Mouse (Mus musculus) right cerebral cortex, adult 18-20 months (tissue): Measurements from ENCODE around the gene Mtpn.

ENCODE experiments used
- DNase-seq: peaks from one replicate; pipeline ENCODE4 v3.0.0; 2022; ENCODE audit warnings: mixed read lengths

The Mtpn gene

GRCm38 (mm10) chr6:35539304-35540009, at the start of gene Mtpn:
Gene Mtpn, minus strand, starts transcription at chr6:35539888.
- peak; percentile 99 for DNase-seq

- no peak for DNase-seq
These were observed 29.0 kb upstream of the Mtpn start for GRCm38 (mm10) chr6:35568731-35569130.

- DNase-seq, result peak; percentile 43
These were observed 28.1 kb upstream of the Mtpn start for GRCm38 (mm10) chr6:35567755-35568154.

- DNase-seq, result no peak
These were observed 20.3 kb upstream of the Mtpn start for GRCm38 (mm10) chr6:35559950-35560349.

GRCm38 (mm10) chr6:35544352-35544751, 4.7 kb upstream of the Mtpn start:
- DNase-seq, result no peak

- DNase-seq, result no peak
These were observed 3.1 kb upstream of the Mtpn start for GRCm38 (mm10) chr6:35542656-35543400.

- DNase-seq, result no peak
These were observed 689 bp upstream of the Mtpn start for GRCm38 (mm10) chr6:35540377-35540776.

- no peak for DNase-seq
These were observed 858 bp downstream of the Mtpn start for GRCm38 (mm10) chr6:35538757-35539303.

GRCm38 (mm10) chr6:35536021-35536420, 3.7 kb downstream of the Mtpn start:
- DNase-seq, result no peak

- DNase-seq, result no peak
These were observed 26.3 kb downstream of the Mtpn start for GRCm38 (mm10) chr6:35513362-35513761.

GRCm38 (mm10) chr6:35504781-35505180, 34.9 kb downstream of the Mtpn start:
- DNase-seq, result peak; percentile 45

- DNase-seq, result peak; percentile 66
These were observed 36.8 kb downstream of the Mtpn start for GRCm38 (mm10) chr6:35502904-35503303.

- DNase-seq, result no peak
These were observed 39.6 kb downstream of the Mtpn start for GRCm38 (mm10) chr6:35499978-35500667.

GRCm38 (mm10) chr6:35497406-35497805, 42.3 kb downstream of the Mtpn start:
- peak; percentile 49 for DNase-seq

- no peak for DNase-seq
These were observed 45.8 kb downstream of the Mtpn start for GRCm38 (mm10) chr6:35493851-35494250.

GRCm38 (mm10) chr6:35479651-35480335, 59.9 kb downstream of the Mtpn start:
- DNase-seq, result no peak

- DNase-seq, result no peak
These were observed 62.9 kb downstream of the Mtpn start for GRCm38 (mm10) chr6:35476830-35477229.

GRCm38 (mm10) chr6:35463450-35464395, 76.0 kb downstream of the Mtpn start:
- no peak for DNase-seq

- no peak for DNase-seq
These were observed 77.2 kb downstream of the Mtpn start for GRCm38 (mm10) chr6:35462484-35462883.
